Mouse (Mus musculus): ENCODE data around the gene Naa11. TPM values are rescaled to one million over a fixed set of nuclear protein-coding genes. Genes with fewer than 3 reads are reported as not detected.

The Naa11 gene
- polyA plus RNA-seq, 1 experiment from 2014 or later = not detected

- Histone ChIP-seq H3K4me3 (ENCODE audit: low read length) (no peak overlapping the region), H3K4me1 (ENCODE audit: insufficient read depth, low read length) (no peaks in the 10 kb centered on the region), H3K9ac (replicated peaks; ENCODE audit: low read length) (no peak overlapping the region), H3K36me3 (ENCODE audit: insufficient read depth, low read length) (no peaks in the 10 kb centered on the region), H3K4me2 (replicated peaks; ENCODE audit: low read depth, low read length) (no peak overlapping the region), H3K27ac (ENCODE audit: low read length) (no peak overlapping the region), H3K27me3 (ENCODE audit: insufficient read depth, low read length) (no peaks in the 10 kb centered on the region), H3K9me3 (ENCODE audit: low read length) (no peaks in the 10 kb centered on the region)
- ATAC-seq (ENCODE audit: low FRiP score, low TSS enrichment) = no peak
- WGBS = 63% methylated on average over 6 of the region's 6 CpGs
Measured at GRCm38 (mm10) chr5:97387622-97388021, 4.6 kb downstream of the Naa11 start.

GRCm38 (mm10) chr5:97384399-97384798, 7.8 kb downstream of the Naa11 start:
- Histone ChIP-seq H3K9ac (replicated peaks; ENCODE audit: low read length) (no peak overlapping the region), H3K27ac (ENCODE audit: low read length) (no peak overlapping the region), H3K9me3 (ENCODE audit: low read length) (no peaks in the 10 kb centered on the region), H3K4me2 (replicated peaks; ENCODE audit: low read depth, low read length) (no peak overlapping the region), H3K4me3 (ENCODE audit: low read length) (no peak overlapping the region), H3K27me3 (ENCODE audit: insufficient read depth, low read length) (no peaks in the 10 kb centered on the region), H3K4me1 (ENCODE audit: insufficient read depth, low read length) (no peaks in the 10 kb centered on the region), H3K36me3 (ENCODE audit: insufficient read depth, low read length) (no peaks in the 10 kb centered on the region)
- 86% methylated on average over 4 of the region's 4 CpGs for WGBS
- ATAC-seq (ENCODE audit: low FRiP score, low TSS enrichment) = no peak

- H3K27ac ChIP-seq (ENCODE audit: low read length) = no peak overlapping the region
- no peak for ATAC-seq (ENCODE audit: low FRiP score, low TSS enrichment)
Measured at GRCm38 (mm10) chr5:97382548-97383222, 9.5 kb downstream of the Naa11 start.

GRCm38 (mm10) chr5:97379976-97380375, 12.2 kb downstream of the Naa11 start:
- Histone ChIP-seq H3K9me3 (ENCODE audit: low read length) (no peaks in the 10 kb centered on the region), H3K9ac (replicated peaks; ENCODE audit: low read length) (no peak overlapping the region), H3K4me2 (replicated peaks; ENCODE audit: low read depth, low read length) (no peak overlapping the region), H3K27ac (ENCODE audit: low read length) (no peak overlapping the region), H3K4me1 (ENCODE audit: insufficient read depth, low read length) (no peaks in the 10 kb centered on the region), H3K36me3 (ENCODE audit: insufficient read depth, low read length) (no peaks in the 10 kb centered on the region), H3K4me3 (ENCODE audit: low read length) (no peak overlapping the region), H3K27me3 (ENCODE audit: insufficient read depth, low read length) (no peaks in the 10 kb centered on the region)
- no peak for ATAC-seq (ENCODE audit: low FRiP score, low TSS enrichment)
- 58% methylated on average over 3 of the region's 3 CpGs for WGBS

More at GRCm38 (mm10) chr5:97382548-97383222, 9.5 kb downstream of the Naa11 start:
- Histone ChIP-seq H3K9me3 (ENCODE audit: low read length) (no peaks in the 10 kb centered on the region), H3K4me1 (ENCODE audit: insufficient read depth, low read length) (no peaks in the 10 kb centered on the region), H3K36me3 (ENCODE audit: insufficient read depth, low read length) (no peaks in the 10 kb centered on the region), H3K4me2 (replicated peaks; ENCODE audit: low read depth, low read length) (no peak overlapping the region), H3K27me3 (ENCODE audit: insufficient read depth, low read length) (no peaks in the 10 kb centered on the region), H3K9ac (replicated peaks; ENCODE audit: low read length) (no peak overlapping the region), H3K4me3 (ENCODE audit: low read length) (no peak overlapping the region)
- 72% methylated on average over 14 of the region's 14 CpGs for WGBS

GRCm38 (mm10) chr5:97364781-97365180, 27.4 kb downstream of the Naa11 start:
- no peaks in the 10 kb centered on the region for H3K27me3 ChIP-seq (ENCODE audit: insufficient read depth, low read length)
- ATAC-seq (ENCODE audit: low FRiP score, low TSS enrichment) = no peak
- H3K4me3 ChIP-seq (ENCODE audit: low read length) = no peak overlapping the region
- no peaks in the 10 kb centered on the region for H3K4me1 ChIP-seq (ENCODE audit: insufficient read depth, low read length)
- no peak overlapping the region for H3K4me2 ChIP-seq (replicated peaks; ENCODE audit: low read depth, low read length)
- no peak overlapping the region for H3K27ac ChIP-seq (ENCODE audit: low read length)
- H3K9me3 ChIP-seq (ENCODE audit: low read length) = no peaks in the 10 kb centered on the region
- no peak overlapping the region for H3K9ac ChIP-seq (replicated peaks; ENCODE audit: low read length)
- no peaks in the 10 kb centered on the region for H3K36me3 ChIP-seq (ENCODE audit: insufficient read depth, low read length)
- 82% methylated on average over 8 of the region's 8 CpGs for WGBS

- H3K36me3 ChIP-seq (ENCODE audit: insufficient read depth, low read length) = no peaks in the 10 kb centered on the region
Measured at GRCm38 (mm10) chr5:97364252-97364651, 27.9 kb downstream of the Naa11 start.

GRCm38 (mm10) chr5:97362539-97362938, 29.6 kb downstream of the Naa11 start:
- Histone ChIP-seq H3K4me2 (replicated peaks; ENCODE audit: low read depth, low read length) (no peak overlapping the region), H3K4me1 (ENCODE audit: insufficient read depth, low read length) (no peaks in the 10 kb centered on the region), H3K27ac (ENCODE audit: low read length) (no peak overlapping the region), H3K9me3 (ENCODE audit: low read length) (no peaks in the 10 kb centered on the region), H3K36me3 (ENCODE audit: insufficient read depth, low read length) (no peaks in the 10 kb centered on the region), H3K9ac (replicated peaks; ENCODE audit: low read length) (no peak overlapping the region), H3K4me3 (ENCODE audit: low read length) (no peak overlapping the region), H3K27me3 (ENCODE audit: insufficient read depth, low read length) (no peaks in the 10 kb centered on the region)
- no peak for ATAC-seq (ENCODE audit: low FRiP score, low TSS enrichment)
- WGBS = 34% methylated on average over 2 of the region's 2 CpGs

More at GRCm38 (mm10) chr5:97364252-97364651, 27.9 kb downstream of the Naa11 start:
- 58% methylated on average over 8 of the region's 8 CpGs for whole genome bisulfite sequencing
- H3K4me1 ChIP-seq (ENCODE audit: insufficient read depth, low read length) = no peaks in the 10 kb centered on the region
- no peaks in the 10 kb centered on the region for H3K27me3 ChIP-seq (ENCODE audit: insufficient read depth, low read length)
- no peak overlapping the region for H3K4me3 ChIP-seq (ENCODE audit: low read length)
- H3K9ac ChIP-seq (replicated peaks; ENCODE audit: low read length) = no peak overlapping the region
- ATAC-seq (ENCODE audit: low FRiP score, low TSS enrichment) = no peak
- no peak overlapping the region for H3K4me2 ChIP-seq (replicated peaks; ENCODE audit: low read depth, low read length)
- no peak overlapping the region for H3K27ac ChIP-seq (ENCODE audit: low read length)
- H3K9me3 ChIP-seq (ENCODE audit: low read length) = no peaks in the 10 kb centered on the region

- H3K4me2 ChIP-seq (replicated peaks; ENCODE audit: low read depth, low read length) = no peak overlapping the region
- H3K9ac ChIP-seq (replicated peaks; ENCODE audit: low read length) = no peak overlapping the region
Measured at GRCm38 (mm10) chr5:97359104-97359503, 33.1 kb downstream of the Naa11 start.

GRCm38 (mm10) chr5:97356135-97356534, 36.0 kb downstream of the Naa11 start:
- Histone ChIP-seq H3K27ac (ENCODE audit: low read length) (no peak overlapping the region), H3K4me1 (ENCODE audit: insufficient read depth, low read length) (no peaks in the 10 kb centered on the region), H3K9ac (replicated peaks; ENCODE audit: low read length) (no peak overlapping the region), H3K36me3 (ENCODE audit: insufficient read depth, low read length) (no peaks in the 10 kb centered on the region), H3K4me2 (replicated peaks; ENCODE audit: low read depth, low read length) (no peak overlapping the region), H3K4me3 (ENCODE audit: low read length) (no peak overlapping the region), H3K9me3 (ENCODE audit: low read length) (no peaks in the 10 kb centered on the region), H3K27me3 (ENCODE audit: insufficient read depth, low read length) (no peaks in the 10 kb centered on the region)
- WGBS = 55% methylated on average over 2 of the region's 2 CpGs
- ATAC-seq (ENCODE audit: low FRiP score, low TSS enrichment) = no peak

More at GRCm38 (mm10) chr5:97359104-97359503, 33.1 kb downstream of the Naa11 start:
- Histone ChIP-seq H3K36me3 (ENCODE audit: insufficient read depth, low read length) (no peaks in the 10 kb centered on the region), H3K4me3 (ENCODE audit: low read length) (no peak overlapping the region), H3K9me3 (ENCODE audit: low read length) (no peaks in the 10 kb centered on the region), H3K27me3 (ENCODE audit: insufficient read depth, low read length) (no peaks in the 10 kb centered on the region), H3K4me1 (ENCODE audit: insufficient read depth, low read length) (no peaks in the 10 kb centered on the region), H3K27ac (ENCODE audit: low read length) (no peak overlapping the region)
- no peak for ATAC-seq (ENCODE audit: low FRiP score, low TSS enrichment)
- 55% methylated on average over 4 of the region's 4 CpGs for WGBS

GRCm38 (mm10) chr5:97355152-97355551, 37.0 kb downstream of the Naa11 start:
- H3K4me1 ChIP-seq (ENCODE audit: insufficient read depth, low read length) = no peaks in the 10 kb centered on the region
- no peaks in the 10 kb centered on the region for H3K9me3 ChIP-seq (ENCODE audit: low read length)
- no peak overlapping the region for H3K27ac ChIP-seq (ENCODE audit: low read length)
- no peak overlapping the region for H3K4me3 ChIP-seq (ENCODE audit: low read length)
- ATAC-seq (ENCODE audit: low FRiP score, low TSS enrichment) = no peak
- no peak overlapping the region for H3K4me2 ChIP-seq (replicated peaks; ENCODE audit: low read depth, low read length)
- H3K9ac ChIP-seq (replicated peaks; ENCODE audit: low read length) = no peak overlapping the region
- H3K27me3 ChIP-seq (ENCODE audit: insufficient read depth, low read length) = no peaks in the 10 kb centered on the region
- WGBS = 94% methylated on average over 2 of the region's 2 CpGs
- no peaks in the 10 kb centered on the region for H3K36me3 ChIP-seq (ENCODE audit: insufficient read depth, low read length)

Data from kidney, embryonic 16.5 days (tissue).